Mouse (Mus musculus) cerebellum, adult 9-11 months (tissue): Measurements from ENCODE around the gene Sgcb.

Experiments used
- DNase-seq: peaks from one replicate; pipeline ENCODE4 v3.0.0; 2022

Gene Sgcb

DNA sequence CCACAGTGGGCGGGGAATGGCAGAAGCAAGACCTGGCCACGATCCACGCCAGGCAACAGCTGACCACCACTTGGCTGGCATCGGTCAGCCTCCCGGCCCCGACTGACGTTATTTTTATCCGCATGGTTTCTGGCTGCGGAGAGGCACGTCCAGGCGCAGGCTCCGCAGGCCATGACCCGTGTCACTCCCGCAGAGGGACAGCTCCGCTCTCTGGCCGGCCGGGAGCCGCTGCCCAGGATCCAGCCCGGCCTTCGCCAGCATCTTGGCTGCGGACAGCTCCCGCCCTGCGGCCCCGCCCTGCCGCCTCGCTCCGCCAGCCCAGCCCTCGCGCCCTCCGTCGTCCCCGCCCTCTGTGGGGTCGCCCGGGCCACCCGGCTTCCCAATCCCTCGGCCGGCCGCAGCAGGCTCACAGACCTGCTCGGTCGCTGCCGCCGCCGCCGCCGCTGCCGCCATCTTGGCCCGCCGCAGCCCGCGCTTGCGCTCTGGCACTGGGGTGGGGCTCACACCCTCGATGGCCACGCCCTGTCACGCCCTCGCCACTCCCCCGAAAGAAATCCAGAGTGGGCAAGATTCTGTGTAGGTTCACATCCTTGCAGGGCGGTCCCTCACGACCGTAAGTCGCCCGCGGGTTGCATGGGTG, at the start of gene Sgcb:
TSS of gene Sgcb (minus strand) at position 530 of the 640 bp plus-strand sequence.
- DNase-seq = peak; percentile 89

DNA sequence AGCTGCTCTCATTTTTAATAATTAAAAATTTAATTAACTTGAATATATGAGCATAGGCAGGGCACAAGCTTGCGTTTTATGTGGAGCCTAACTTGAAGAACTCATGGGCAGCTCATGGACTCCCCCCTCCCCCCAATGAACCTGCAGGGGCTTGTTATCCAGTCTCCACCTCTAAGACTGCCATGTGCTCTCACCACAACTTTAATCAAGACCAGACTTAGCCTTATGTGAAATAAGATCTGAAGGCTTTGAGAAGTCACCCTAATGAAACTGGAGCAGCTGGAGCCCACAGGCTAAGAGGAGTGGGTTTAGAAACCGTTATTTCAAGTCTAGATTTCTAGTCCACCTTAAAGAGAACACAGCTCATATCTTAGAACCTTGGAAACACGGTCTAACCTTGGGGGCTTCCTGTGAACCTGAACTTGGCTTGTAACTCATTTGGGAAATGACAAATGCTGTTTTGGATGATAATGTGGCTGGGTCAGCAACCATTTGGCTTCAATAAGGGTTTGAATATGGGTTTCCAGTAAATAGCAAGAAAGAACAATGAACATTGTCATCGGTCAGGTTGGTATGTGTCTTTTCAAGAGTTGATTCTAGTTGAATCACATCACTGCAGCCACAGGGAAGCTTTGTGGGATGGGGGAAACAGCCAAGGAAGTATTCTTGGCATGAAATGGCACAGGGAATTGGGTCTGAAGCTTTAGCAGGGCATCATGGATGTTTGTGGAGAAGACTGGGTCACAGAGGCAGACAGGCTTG, 46.8 kb upstream of the Sgcb start:
- DNase-seq = no peak

DNA sequence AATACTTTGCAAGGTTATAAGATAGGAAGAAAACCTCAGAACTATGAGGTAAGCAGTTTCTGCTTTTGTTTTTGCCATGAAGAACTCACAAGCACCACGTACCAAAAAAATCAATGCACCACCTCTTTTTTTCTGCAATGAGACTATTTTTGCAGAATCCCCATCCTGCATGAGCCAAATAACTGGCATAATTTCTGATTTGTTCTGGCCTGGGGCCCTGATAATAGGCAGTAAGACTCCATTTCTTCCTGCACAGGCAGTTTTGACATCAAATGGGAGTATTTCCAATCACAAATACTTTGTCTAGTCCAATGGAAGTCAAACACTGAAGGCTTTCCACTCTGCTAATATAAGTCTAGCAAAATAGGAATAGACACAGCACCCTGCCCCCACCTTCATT, 46.2 kb upstream of the Sgcb start:
- DNase-seq = no peak

DNA sequence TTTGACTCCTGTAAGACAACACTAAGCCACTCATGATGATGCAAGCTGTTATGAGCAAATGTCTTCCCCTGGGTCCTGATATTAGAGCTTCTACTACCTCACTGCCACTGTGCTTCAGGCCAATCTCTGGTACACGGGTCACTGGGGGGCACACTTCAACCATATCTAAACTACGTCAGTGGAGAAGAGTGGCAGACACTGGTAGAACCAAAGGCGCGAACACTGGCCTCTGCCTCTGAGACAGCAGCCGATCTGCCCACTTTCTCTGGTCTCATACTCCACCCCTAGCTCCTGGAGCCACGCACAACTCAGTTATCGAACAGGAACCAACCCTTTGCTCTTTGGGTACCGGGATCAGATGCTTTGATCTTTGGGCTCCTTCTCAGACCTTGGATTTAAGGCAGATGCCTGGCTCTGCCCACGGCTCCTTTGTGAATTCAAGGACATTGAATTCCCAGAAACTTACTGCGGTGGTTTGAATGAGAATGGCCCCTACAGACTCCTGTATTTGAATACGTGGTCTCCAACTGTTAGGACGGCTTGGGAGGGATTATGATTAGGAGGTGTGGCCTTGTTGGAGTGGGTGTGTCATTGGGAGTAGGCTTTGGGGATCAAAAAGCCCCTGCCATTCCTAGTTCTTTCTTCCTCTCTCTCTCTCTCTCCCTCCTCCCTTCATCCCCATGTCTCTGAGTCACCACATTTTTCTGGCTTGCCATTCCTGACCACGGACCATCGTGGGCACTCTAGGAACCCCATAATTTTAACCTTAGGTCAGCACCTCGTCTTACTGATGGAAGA, 44.3 kb upstream of the Sgcb start:
- no peak for DNase-seq

DNA sequence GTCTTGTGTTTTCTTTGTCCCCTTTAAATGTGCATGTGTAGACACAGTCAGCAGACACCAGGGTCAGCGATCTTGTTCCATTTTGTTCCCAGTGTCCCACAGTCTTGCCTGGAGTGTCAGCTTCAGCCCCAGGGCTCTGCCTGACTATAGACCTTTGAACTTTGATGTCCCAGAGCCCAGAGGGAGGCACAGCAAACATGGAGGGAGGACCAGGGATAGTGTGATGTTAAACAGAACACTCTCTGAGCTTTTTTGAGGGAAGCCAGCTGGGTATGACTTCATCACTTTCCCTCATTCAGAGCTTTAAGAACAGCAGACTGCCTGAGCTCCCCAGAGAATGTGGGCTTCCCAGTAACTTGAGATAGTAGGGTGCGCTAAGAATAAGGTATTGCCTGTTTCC, 42.6 kb upstream of the Sgcb start:
- no peak for DNase-seq

DNA sequence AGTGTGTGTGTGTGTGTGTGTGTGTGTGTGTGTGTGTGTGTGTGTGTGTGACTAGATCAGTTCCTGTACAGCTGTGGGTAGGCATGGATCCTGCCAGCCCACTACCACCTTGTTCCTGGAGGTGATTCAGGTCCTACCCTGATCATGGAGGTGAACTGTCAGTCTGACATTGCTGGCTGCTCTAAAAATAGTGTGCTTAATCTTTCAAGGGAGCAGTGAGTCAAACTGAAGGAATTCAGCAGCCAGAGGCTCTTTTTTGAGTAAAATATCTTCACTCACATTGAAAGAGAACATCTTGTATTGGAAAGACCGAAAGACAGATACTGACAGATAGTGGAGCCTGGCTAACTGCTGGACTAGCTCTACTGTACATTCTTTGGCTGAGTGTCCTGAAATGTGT, 41.0 kb upstream of the Sgcb start:
- DNase-seq = no peak

DNA sequence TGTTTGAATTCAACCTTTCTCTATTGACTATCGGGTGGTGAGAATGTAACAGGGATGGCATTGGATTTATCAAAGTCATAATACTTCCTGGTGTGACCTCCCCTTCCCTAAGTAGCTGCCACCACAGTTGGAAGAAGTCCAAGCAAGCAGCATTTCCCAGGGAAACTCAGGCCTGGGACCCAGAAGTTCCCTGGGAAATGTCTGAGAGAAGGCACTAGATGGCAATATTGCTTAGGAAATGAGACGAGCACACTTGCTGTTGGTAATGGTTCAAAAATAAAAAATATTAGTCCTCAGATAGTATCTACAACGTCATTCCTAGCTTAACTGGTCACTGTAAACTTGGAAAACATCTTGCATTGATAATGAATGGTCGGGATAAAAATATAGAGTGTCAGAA, 38.6 kb upstream of the Sgcb start:
- no peak for DNase-seq

DNA sequence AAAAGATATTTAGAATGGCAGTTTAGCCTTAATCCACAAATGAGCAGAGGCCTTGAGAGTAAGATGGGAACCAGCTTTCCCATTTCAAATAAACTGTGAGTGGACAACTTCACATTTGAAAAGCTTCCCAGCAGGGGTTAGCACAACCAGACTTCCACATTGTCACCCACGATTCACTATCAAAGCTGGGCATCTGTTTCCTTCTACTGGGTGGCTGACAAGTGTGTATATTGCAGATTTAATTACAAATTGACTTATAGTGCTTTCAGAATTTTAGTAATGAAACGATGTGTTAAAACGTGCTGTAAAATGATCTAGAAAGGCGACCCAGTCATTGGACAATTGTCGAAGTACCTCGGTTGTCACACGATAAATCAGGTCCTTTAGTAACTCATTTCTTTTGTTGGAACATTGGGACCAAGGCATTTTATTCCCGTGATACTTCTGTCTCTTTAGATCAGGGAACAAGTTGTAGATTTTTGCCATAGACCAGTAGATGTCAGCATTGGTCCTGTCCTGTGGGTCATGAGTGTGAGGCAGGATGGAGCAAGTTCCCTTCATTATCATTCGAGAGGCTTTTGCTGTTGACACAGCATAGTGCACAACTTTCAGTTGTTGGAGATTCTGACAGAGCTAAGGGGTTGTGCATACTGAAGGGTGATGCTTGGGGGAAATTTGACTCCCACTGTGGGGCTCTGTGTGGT, 36.3 kb upstream of the Sgcb start:
- DNase-seq = no peak

DNA sequence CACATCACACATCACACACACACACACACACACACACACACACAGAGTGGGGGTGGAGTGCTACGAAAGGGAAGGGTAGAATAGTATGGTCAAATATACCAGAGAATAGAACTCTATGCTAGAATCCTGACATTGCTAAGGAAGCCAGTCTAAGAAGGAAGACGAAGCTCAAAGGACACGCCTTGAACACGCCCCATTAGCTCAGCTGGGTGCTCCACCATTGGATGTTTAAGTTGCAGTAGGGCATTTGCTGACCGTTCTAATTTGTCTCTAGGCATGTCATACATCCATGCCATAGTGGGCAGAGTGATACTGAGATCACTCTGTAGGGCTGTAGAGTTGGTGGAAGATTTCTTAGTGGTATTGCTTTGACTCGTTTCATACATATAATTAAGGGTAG, 35.6 kb upstream of the Sgcb start:
- no peak for DNase-seq

DNA sequence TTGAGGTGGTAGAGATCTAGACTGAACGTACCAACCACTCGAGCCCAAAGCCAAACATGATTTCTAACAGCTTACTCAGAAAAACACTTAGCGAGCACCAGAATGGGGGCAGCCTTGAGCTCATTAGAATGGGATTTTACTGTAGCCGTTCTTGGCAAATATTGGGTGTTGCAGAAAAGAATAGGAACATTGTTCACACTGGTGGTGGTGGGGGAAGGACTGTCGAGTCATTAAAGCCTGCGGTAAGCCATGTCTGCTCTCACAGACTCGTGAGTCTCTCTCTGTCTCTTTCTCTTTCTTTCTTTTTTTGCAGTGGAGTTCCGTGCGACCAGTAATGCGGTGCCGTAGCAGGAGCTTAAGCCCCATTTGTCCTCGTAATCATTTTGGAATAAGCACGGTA, 29.0 kb upstream of the Sgcb start:
- no peak for DNase-seq

DNA sequence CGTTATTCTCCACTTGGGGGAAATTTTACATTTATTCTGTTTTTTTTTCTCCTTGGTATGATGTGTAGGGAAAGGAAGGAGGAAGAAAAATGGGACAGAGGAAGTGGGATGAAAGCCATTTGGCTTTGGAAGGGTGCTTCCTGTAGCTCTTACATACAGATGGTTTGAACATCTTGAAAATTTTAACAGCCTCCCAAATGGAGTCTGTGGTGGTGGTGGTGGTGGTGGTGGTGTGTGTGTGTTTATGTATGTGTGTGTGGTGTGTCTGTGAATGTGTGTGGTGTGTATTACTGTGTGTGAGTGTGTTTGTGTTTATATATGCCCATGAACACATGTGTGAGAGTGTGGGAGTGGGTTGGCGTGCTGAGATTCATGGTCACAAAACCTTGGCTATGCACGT, 28.0 kb upstream of the Sgcb start:
- no peak for DNase-seq

DNA sequence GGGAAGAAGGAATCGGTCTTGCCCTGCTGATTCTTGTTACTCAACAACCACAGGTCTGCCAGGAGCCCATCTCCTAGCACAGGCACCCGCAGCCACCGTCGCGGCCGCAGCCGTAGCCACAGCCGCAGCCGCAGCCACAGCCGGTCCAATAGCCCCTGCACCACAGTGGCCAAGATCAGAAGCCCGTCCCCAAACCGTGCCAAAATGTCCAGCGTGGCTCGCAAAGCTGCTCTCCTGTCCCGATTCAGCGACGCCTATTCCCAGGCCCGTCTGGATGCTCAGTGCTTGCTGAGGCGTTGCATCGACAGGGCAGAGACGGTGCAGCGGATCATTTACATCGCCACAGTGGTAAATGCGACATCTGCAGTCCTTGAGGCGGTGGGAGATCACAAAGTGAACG, 21.8 kb upstream of the Sgcb start:
- no peak for DNase-seq

DNA sequence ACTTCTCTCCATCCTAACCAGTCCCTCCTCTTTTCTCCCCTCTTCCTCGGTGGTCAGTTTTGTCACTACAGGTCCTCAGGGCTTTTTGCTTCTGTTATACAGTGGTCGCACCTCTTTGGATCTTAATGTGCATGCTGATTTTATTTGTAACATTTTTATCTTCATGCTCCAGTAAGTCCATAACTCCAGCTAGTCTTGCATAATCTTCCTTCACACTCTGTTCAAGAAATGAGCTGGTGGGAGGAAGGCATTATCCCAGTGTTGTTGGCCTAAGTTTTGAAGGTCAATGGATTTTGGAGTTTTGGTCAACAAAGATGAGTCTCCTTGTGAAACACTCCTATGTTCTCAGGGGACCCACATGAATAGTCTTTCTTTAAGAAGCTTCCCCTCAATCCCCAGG, 20.3 kb upstream of the Sgcb start:
- DNase-seq = no peak

DNA sequence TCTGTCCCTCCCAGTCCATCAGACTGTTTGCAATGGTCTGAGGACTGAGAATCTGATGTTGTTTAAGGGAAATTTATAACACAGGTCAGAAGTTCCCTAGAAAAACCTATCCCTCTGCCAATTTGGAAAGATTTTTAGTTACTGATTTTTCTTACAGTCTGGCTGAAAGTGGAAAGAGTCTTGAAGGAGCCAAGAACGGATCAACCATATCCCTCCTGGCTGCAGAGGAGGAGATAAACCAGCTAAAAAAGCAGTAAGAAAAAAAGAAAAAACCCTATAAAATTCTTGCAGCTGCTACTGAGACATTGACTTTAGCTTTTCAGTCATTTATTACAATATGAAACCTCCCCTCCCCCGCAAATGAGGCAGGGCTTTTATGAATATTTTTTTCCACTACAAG, 19.1 kb upstream of the Sgcb start:
- no peak for DNase-seq

DNA sequence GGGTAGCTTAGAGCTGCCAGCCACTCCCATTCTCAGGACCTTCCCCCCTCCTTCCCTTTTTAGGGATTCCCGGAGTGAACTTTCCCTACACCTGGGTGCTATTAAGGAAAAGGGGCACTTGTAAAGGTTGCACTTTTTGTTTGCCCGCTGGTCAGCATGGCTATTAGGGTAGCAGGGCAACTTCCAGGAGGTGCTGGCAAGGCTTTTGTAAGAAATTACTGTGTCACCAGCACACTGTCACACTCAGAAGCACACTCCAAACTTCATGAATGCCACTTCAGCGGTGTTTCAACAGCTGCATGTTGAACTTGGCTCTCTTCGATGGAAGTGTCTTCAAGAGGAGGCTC, 4.2 kb upstream of the Sgcb start:
- DNase-seq = no peak

DNA sequence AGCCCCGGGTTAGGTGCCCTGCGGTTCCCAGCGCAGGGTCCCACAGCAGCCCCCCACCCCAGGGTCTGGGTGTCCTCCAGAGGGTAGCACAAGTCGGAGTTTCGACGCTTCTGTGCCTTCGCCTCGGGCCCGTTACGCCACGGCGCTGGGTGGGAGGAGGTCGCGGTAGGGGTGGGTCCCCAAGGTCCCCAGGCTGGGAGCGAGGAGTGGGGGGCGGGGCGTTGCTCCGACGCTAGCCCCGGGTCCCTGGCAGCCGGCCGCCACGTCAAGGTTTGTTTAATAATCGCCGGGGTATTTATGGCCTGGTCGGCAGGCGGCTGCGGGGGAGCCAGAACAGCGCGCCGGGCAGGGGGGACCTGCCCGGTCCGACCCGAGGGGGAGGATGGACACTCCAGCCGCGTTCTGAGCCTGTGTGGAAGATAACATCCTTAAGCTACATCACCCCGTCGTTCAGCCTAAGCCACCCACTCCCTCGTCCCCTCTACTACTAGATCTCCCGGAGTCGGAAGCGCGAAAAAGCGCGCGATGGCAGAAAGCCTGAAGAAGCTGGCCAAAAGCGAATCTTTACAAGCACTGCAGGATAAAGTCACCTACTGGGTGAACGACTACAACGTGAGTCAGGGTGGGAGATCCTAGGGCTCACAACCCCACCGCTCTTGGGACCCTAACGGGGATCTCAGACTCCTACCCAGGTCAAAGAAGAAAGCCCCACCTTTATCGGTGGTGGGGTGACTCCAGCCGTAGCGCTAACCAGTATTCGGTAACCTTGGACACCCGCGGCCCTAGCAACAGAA, 3.7 kb upstream of the Sgcb start, which contains the start of gene Spata18:
TSS of gene Spata18 (plus strand) at position 319 of the 794 bp plus-strand sequence.
- no peak for DNase-seq

DNA sequence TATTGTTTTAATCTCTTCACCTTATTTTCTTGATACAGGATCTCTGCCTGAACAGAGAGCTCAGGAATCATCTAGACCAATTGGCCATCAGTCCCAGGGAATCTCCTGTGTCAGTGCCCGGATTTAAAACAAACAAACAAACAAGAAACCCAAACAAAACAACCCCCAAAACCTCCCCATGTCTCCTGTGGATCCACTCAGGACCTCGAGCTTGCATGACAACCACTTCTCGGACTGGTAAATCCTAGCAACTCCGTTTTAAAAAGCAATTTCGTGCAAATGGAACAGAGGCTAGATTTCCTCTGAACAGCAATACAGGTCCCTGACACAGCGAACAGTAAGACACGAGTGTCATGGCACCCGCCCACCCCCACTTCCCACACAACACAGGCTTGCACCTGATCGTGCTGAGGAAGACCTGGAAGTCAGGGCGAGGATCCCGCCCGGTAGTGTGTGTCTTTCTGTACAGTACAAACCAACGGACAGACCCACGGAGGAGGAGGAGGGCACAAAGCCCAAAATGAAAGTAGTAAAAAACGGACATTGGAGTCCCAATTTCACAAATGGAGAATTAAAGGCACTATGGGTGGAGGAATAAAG, 2.9 kb upstream of the Sgcb start:
- DNase-seq = no peak

DNA sequence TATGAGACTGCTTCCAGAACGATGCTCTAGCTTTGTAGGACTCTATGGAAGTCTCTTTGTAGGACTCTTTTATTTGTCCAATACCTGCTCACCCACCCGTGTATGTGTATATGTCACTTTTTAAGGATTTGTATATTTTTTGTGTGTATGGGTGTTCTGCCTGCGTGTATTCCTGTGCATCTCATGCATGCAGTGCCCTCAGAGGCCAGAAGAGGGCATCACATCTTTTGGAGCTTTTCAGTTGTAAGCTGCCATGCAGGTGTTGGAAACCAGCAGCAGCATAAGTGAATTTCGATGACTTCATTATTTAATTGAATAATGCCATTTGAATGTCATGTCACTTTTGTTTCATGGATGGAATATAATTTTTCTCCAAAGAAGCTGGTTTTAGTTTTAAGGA, 5.5 kb downstream of the Sgcb start:
- no peak for DNase-seq

DNA sequence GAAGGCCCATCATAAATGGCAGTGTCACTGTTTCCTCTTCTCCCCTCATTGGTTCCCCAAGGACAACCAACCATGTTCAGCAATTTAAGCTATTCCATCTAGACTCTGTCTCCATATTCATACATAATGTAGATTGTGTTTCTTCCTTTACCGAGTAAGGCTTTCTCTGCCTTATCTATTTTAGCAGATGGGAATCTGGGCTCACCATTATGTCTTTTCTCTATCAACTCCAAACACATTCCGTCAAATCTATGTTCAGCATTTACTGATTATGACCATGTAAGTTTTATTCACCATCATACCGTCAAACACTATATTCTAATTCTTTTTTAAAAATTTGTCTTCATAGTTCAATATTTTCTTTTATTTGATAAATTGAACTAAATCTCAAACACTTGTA, 6.5 kb downstream of the Sgcb start:
- DNase-seq = no peak

DNA sequence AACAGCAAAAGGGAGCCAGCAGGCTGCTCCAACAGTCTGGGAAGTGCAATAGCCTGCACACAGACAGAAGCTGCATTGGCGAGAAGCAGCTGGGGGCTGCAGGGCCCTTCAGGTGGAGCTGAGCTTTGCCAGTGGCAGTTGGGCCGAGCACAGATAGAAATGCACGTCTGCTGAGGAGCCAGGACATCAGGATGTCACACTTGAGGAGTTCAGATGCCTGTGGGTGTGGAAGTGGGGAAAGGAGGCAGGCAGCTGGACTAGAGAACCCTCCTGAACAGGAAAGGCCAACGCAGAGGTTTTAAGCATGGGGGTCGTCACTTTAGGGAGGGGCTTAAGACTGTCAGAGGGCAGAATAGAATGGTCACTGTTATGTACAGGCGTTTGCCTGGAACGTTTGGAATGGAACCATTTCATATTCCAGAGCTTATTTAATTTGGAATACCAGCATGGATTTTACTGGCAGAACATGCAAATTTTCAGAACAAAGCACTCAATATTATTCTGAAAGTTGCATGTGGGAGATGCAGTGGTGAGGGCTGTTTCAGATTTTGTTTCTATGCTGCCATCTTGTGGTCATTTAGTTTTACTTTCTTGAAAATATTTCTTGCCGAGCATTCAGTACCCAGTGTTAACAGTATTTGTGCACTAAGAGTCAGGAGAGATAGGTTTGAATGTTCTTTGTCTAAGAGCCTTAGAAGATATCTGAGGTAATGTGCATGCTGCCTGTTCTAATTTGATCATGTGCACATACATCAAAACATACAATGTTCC, 10.1 kb downstream of the Sgcb start:
- DNase-seq = no peak

DNA sequence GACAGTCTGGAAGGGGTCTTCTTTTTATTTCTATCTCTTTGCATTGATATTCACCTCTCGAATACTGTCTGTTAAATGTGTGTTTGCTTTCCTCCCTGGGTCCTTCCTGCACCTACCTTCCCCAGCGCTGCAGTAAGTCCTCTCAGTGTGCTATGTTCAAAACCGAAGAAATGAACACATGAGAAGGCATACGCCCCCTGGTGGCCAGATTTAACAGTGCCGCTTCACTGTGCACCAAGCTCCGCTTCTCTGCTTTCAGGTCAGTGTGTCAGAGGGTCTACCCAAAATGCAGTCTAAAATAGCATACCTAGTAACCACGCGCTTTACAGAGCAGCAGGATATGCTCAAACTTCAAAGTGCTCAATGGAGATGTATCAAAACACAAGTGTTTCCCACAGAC, 14.4 kb downstream of the Sgcb start:
- DNase-seq = no peak
